Mouse (Mus musculus) brain, adult 2 months (tissue): ENCODE results near the gene Gm45208.
"Not testable (repeated sequence)": the region's sequence is repeated elsewhere in the genome, so short reads cannot be mapped to it uniquely, and the experiment has no call there.

Experiments used
- DNase-seq: peaks from one replicate; pipeline ENCODE4 v3.0.0; 2011; ENCODE audit warnings: low read depth, low spot score

Gm45208 gene

DNA sequence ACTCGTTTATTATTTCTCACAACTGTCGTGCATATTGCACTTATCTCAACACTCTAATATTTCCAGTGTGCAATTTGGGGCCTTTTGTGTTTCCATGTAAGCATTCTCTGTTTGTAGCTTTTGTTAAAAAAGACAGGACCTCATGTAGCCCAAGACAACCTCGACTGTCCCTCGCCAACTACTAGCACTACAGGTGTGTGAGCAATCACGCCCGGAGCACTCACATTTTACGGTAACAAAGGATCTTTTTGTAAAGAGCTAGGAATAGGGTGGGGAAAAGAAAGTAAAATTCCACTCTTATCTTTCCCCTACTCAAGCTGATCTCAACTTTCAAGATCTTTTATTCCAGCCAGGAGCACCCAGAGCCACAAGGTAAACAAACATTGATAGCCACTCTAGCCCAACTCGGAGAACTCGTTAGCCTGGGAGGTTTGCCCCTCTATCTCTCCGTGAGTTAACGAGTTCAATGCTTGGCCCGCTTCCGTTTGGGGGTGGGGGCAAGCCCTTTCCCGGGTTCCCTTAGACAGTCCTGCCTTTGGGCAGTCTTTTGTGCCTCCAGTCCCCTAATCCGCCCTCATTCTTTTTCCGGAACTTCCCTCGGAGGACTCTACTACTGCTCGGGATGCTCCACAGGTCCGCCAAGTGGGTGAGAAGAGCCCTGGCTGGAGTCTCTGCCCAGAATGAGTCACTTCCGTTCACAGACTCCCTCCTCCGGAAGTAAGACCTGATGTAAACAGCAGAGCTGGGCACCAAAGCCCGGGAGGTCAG lies at the start of gene Gm45208:
Gene Gm45208, plus strand, starts transcription at position 732 of the 768 bp plus-strand sequence.
- DNase-seq, result peak; percentile 92

DNA sequence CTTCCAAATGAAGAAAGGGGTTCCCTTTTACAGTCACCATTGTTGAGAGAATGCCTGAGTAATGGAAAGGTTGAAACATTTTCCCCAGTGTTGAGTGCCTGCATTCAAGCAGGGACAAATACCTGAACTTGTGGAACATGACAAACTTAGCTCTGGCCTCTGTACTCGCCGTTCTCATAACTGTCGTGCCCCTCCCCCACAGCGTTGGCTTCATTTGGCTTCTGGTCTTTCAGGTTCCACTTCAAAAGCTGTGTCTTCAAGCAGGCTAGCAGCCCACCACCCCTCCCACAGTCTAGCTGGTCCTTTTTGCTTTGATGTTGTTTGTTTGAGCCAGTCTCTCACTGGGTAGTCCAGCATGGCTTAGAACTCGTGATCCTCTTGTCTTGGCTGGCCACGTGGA lies 49.3 kb upstream of the Gm45208 start:
- DNase-seq, result no peak

GRCm38 (mm10) chrX:7673578-7674281 lies 48.3 kb upstream of the Gm45208 start:
- DNase-seq, result no peak

DNA sequence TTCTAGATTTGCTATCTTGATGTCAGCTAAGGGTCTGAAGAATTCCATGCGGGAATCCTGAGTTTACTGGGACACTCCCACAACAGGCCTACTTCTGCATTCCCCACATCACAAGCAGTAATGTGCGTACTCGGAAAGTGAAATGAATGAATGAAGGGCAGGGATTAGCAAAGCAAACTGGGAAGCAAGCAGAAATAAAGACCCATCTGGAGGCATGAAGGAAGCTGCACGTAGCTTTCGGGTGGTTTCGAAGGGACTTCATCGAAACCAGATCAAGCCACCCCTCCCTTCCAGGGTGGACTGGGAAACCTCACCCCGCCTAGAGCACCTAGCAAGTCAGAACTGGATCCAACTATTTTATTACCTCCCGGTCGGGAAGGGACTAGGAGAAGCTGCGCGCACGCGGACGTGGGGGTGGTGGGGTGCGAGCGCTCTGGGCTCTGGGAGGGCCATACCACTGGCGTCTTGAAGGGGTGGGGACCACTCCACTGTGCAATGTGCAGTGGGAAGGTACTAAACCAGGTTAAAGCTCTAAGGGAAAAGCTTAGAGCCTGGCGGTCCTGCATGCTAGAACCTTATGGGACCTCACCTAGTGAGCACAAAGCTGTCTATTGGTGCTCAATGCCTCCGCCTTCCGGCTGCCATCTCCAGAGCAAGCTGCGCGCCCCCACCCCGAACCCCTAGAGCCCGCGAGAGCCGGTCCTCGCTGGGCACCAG lies 47.6 kb upstream of the Gm45208 start:
- DNase-seq, result peak; percentile 36

DNA sequence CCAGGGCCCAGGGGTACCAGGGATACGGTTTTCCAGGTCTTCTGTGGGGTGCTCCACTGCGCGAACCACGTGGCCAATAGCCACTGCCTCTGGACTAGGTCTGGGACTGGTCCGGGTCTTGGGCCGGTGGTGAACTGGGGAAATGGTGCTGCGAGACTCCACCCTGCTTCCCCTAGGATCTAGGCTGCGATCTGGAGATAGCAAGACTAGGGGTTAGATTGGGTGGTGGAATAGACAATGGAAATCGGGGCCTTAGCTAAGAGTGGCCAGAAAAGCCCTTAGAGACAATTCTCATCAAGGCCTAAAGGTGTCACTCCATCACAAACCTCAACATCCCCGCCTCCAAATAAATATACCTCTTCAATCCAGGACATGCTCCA lies 47.1 kb upstream of the Gm45208 start:
- no peak for DNase-seq

- peak; percentile 47 for DNase-seq
Measured at GRCm38 (mm10) chrX:7678986-7679385, 43.1 kb upstream of the Gm45208 start.

GRCm38 (mm10) chrX:7679405-7680056 lies 42.5 kb upstream of the Gm45208 start:
- DNase-seq, result peak; percentile 94

- DNase-seq, result no peak
Measured at GRCm38 (mm10) chrX:7680057-7680412, 42.0 kb upstream of the Gm45208 start.

DNA sequence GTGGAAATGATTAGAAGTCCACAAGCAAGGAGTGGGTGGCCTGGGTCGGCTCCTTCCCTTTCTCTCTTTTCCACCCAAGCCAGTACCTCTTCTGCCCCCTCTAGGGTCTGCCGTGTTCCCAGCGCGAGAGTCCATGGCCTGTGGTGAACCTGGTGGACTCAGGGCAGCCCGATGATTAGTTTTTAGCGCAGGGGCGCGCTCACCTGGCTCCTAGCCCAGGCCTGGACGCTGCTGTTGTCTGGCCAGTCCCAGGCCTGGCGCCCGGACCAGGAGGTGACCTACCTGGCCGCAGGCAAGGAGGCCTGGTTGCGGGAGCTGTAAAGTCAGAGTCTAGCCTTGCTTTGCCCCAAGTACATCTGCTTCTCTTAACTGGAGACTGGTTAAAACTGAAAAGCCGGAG lies 41.2 kb upstream of the Gm45208 start, which contains the start of gene Magix:
Gene Magix, minus strand, starts transcription at position 388 of the 400 bp plus-strand sequence.
- peak; percentile 26 for DNase-seq

DNA sequence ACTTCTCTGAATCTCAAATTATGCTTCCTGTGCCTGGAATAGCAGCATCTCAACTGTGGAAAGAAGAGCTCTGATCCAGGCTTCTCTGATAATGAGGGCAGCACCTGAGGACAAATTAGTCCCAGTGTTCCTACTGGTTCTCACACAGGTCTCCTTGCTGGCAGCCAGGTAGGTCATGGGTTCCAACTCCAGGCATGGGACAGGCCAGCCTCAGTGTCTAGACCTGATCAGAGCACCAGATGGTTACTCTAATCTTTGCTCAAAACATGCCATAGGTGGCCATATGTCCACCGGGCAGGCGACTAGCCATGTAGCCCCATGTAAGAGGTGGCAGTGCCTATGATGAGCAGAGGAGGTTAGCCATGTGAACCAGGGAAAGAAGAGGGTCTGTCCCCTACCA lies 33.7 kb upstream of the Gm45208 start:
- DNase-seq, result peak; percentile 58

- DNase-seq, result no peak
Measured at GRCm38 (mm10) chrX:7690486-7690885, 31.6 kb upstream of the Gm45208 start.

GRCm38 (mm10) chrX:7692862-7693261 lies 29.2 kb upstream of the Gm45208 start:
- DNase-seq, result peak; percentile 50

DNA sequence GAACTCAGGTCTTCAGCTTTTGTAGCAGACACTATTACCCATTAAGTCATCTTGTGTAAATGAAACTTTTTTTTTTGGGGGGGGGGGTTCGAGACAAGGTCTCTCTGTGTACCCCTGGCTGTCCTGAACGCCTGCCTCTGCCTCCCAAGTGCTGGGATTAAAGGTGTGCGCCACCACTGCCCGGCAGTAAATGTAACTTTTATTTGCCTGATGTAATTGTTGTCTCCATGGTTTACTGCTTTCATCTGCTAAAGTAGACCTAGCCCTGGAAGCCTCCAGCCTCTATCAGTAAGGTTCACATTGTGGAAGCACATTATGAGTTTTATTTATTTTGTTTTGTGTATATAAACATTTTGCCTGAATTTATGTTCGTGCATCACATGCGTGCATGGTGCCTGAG lies 25.5 kb upstream of the Gm45208 start:
- DNase-seq, result no peak

DNA sequence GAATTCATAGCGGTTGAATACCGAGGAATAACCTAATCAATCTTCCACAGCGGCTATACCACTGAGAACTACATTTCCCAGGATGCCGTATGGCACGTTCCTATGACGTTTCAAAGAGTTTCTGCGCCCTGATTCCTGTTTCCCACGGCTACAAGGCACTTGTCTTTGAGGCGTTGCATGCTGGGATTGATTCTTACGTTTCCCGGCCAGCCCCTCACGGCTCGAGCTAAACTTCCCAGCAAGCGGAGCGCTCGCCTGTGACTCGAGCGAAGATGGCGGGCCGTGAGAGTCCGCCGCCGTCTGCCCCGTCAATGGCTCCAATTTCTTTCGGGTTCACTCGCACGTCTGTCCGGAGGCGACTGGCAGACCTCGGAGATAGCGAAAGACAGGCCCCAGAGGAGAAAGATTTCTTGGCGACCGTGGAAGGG lies 25.1 kb upstream of the Gm45208 start, which contains the start of gene Gpkow:
Gene Gpkow, plus strand, starts transcription at position 178 of the 428 bp plus-strand sequence.
- peak; percentile 99 for DNase-seq

DNA sequence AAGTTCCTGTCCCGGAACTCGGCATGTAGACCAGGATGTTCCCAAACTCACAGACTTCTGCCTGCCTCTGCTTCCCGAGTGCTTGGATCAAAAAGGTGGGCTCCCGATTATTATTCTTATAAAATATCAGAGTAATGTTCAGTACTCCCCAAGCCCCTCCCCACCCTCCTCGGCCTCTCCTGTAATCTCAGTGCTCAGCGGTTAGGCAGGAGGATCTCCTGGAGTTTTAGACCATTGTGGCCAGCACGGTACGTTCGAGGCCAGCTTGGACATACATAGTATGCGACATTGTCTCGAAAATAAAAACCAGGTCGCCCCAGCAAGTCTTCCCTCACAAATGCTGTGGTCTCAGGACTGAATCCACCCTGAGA lies 8.3 kb upstream of the Gm45208 start:
- not testable (repeated sequence) for DNase-seq

DNA sequence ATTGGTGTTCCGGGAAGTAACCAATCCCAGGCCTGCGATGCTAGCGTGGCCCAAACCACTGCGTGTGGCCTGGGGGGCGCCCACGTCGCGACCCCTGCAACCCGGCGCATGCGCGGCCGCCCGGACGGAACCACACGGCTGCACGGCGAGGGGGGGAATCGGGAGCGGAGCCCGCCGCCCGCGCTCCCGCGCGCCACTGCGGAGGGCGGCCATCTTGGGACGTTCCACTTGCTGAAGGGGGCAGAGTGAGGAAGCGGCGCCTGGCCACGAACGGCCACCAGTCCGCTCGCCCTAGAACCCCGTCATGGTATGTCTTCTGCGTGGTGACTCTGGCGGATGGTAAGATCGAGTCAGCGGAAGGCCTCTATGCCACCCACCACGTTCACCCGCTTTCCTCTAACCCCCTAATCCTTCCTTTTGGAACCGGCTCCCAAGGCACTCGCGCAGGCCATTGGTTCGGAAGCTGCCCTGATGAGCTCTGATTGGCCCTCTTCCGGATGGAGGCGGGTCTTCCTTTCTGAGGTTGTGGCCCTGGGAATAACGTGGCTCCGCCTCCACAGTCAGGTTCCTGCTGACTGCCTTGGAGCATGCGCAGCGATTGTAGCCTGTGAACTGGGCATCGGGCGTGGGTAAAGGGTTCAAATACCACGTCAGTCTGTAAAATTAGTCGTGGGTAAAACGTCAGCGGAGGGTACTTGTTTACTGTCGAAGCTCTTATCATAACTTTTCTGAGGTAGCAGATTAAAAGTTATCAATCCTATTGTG lies 7.7 kb upstream of the Gm45208 start, which contains the start of gene Wdr45:
Gene Wdr45, plus strand, starts transcription at position 199 of the 765 bp plus-strand sequence.
- DNase-seq, result peak; percentile 99

DNA sequence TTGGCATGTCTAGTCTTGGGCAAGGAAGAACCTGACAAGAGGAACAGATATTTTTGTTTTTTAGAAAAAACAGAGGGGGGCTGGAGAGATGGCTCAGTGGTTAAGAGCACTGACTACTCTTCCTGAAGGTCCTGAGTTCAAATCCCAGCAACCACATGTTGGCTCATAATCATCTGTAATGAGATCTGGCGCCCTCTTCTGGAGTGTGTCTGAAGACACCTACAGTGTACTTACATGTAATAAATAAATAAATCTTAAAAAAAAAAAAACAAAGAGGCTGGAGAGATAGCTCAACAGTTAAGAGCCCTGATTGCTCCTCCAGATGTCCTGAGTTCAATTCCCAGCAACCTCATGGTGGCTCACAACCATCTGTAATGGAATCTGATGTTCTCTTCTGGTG lies 6.0 kb upstream of the Gm45208 start:
- not testable (repeated sequence) for DNase-seq

- no peak for DNase-seq
Measured at GRCm38 (mm10) chrX:7722282-7722611, 202 bp downstream of the Gm45208 start.

GRCm38 (mm10) chrX:7722691-7723090 lies 646 bp downstream of the Gm45208 start:
- DNase-seq, result no peak

GRCm38 (mm10) chrX:7724135-7724534 lies 2.1 kb downstream of the Gm45208 start:
- no peak for DNase-seq

- no peak for DNase-seq
Measured at GRCm38 (mm10) chrX:7725841-7726240, 3.8 kb downstream of the Gm45208 start.
